Mouse (Mus musculus) mature B cell (primary cell): Measurements from ENCODE around the gene Fyco1.

Experiments used
- in situ Hi-C: fragments of 300-500 bp; cut with MboI; formaldehyde crosslinking; loops from 2 replicates; pipeline ENCODE4 v1.14.3; 2019

The Fyco1 gene

GRCm38 (mm10) chr9:123851713-123852448 is at the start of gene Fyco1:
Gene Fyco1 (minus strand): TSS chr9:123851899.
- in situ Hi-C loops = no loop called here

DNA sequence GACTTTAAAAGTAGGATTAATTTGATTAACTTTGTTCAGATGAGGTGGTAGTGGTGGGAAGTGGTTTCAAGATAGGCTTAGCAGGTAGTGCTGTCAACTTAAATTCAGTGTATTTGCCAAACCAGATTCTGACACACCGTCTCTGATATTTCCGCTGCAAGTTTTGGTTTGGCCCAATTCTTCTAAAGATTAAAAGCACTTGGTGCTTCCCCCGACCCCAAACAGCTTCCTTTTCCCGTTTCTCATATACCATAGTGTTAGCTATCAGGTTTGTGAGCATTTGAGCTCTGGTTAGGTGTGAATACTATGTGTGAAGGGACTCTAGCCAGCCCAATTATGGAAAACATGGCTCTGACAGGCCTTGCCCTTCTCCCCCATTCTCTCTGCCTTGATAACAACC is 20.4 kb upstream of the Fyco1 start:
- in situ Hi-C loops = no loop called here

DNA sequence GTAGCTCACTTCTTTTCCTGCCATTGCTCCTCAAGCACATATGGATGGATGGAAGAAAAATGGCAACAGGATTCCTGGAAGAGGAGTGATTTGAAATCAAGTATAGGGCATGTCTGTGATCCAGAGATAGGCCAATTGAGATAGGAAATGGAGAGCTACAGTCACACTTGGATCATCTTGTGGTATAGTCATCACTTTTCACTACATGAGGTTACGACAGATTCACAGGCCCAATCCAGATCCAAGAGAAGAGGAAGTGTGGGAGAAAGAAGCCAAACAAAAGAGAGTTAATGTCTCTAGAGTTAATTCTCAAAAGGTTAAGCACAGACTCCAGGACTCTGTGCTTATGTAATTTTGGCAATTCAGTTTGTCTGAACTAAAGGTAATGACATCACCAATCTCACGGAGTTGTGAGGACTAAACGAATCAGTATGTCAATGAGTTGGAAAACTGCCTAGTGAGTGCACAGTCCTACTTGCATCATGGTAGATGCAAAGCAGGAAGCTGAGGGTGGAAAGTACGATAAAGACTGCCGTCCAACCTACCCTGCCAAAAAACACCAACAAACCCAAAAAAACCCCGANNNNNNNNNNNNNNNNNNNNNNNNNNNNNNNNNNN is 17.6 kb upstream of the Fyco1 start:
- in situ Hi-C loops = no loop called here

GRCm38 (mm10) chr9:123863641-123864040 is 11.9 kb upstream of the Fyco1 start:
- in situ Hi-C loops = no loop called here

- in situ Hi-C loops = no loop called here
Measured at GRCm38 (mm10) chr9:123862895-123863616, 11.4 kb upstream of the Fyco1 start.

DNA sequence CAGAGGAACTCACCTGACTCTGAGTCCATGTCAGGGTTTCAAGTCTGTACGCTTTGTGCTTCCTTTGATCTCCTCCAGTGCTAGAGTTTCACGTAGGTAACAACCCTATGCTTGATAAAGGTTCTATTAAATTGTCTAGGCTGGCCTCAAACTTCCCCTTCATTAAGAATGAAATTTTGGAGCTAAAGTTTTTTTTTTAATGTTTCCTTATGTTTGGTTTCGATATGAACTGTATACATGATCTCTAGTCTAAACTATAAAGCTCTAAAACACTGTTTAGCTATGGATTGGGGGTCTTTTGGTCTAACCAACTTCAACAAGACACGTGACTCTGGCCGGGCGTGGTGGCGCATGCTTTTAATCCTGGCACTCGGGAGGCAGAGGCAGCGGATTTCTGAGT is 10.2 kb upstream of the Fyco1 start, which contains the start of gene Xcr1:
TSS of gene Xcr1 (minus strand) at position 101 of the 400 bp plus-strand sequence.
- in situ Hi-C loops = no loop called here

GRCm38 (mm10) chr9:123856836-123857235 is 5.1 kb upstream of the Fyco1 start:
- in situ Hi-C loops = no loop called here

- in situ Hi-C loops = no loop called here
Measured at GRCm38 (mm10) chr9:123852449-123853390, 1.0 kb upstream of the Fyco1 start.

DNA sequence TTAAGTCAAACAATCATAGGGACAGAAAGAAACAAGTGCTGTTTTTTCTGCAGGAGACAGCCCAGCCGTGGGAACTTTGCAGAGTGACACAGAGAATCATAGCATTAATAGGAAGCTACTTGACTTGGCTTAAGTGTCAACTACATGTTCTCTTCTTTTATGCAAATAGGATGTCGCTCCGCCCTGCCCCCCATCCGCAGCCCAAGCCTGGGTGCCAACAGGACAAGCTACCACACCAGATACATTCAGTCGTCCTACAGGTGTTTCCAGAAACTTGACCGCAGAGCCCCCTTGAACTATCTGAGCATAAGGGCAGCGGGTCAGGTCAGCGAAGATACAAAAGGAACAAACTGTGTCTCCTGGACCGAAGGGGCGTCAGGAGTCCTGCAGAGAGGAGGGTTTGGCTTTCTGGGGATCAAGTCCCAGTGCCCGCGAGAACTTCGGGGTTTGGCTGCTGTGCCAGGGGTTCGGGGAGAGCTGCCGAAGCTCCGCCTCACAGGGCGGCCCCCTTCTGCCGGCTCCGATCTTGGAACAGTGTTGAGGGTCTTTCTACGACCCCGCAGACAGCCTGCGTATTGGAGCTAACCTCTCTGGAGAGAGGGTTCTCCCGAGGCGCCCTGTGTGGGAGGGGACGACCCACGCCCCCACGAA is 512 bp downstream of the Fyco1 start:
- in situ Hi-C loops = no loop called here

- in situ Hi-C loops = no loop called here
Measured at GRCm38 (mm10) chr9:123850705-123851061, 1.0 kb downstream of the Fyco1 start.

DNA sequence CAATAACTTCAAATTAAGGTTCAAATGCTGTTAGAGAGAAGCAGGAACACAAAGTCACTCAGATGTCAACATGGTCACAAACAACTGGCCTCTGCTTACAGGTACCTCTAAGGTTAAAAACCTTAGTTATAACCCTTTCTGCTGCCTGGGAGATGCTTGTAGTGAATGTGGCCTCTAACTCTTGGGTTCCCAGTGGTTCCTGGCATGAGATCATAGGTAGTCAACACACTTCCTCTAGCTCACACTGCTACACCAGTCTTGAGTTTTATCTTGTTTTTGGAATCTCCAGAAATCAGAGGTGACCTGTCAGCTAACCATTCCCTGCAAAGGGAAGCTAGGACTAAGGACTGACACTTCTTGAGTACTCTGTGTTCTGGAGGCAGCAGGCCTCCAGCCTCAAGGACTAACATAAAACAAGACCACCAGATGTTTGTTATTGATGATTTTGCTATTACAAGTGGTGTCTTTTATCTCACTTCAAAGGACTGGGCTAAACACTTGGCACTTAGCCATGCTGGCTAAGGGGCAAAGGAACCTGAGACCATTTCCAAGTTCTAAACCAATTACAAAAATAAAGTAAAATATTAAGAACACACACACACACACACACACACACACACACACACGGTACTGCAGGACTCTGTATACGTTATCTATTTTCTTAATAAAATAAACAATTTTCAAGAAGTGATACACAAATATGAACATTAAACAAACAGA is 1.6 kb downstream of the Fyco1 start:
- in situ Hi-C loops = no loop called here

- in situ Hi-C loops = no loop called here
Measured at GRCm38 (mm10) chr9:123846490-123846889, 5.2 kb downstream of the Fyco1 start.

GRCm38 (mm10) chr9:123845120-123845519 is 6.6 kb downstream of the Fyco1 start:
- in situ Hi-C loops = no loop called here

GRCm38 (mm10) chr9:123844468-123844867 is 7.2 kb downstream of the Fyco1 start:
- in situ Hi-C loops = no loop called here

DNA sequence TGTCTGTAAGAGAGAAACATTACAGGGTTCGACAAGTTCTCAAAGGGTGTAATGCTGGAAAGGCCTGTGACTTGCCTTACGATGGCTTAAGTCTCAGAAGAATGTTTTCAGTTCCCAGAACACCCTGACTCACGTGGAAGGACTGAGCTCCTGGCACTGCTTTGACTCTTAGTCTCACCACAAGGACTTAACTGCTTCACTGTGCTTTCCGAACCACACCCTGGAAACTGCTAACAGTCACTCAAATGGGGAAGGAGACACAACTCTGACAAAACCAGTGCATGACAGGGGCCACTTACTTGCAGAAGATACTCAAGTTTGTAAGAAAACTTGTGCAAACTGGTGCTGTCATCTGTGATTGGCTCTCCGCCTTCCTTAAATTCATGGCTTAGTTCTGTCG is 11.5 kb downstream of the Fyco1 start:
- in situ Hi-C loops = no loop called here

DNA sequence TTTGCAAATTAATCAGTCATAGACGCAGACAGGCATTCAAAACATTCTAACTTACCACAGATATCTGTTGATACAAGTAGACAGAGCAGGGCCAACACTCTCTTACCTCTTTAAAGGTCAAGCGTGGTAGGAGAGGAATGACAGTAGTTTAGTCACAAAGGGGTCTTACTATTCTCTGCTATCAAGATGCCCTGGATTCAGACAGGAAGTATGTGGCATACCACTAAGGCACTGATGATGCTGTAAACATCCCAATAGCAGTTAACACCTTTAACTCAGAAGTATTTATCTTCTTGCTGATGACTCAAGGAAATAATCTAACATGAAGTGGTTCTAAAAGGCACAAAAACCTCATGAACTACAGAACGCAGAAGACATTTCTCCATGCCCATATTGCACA is 15.8 kb downstream of the Fyco1 start:
- in situ Hi-C loops = no loop called here

DNA sequence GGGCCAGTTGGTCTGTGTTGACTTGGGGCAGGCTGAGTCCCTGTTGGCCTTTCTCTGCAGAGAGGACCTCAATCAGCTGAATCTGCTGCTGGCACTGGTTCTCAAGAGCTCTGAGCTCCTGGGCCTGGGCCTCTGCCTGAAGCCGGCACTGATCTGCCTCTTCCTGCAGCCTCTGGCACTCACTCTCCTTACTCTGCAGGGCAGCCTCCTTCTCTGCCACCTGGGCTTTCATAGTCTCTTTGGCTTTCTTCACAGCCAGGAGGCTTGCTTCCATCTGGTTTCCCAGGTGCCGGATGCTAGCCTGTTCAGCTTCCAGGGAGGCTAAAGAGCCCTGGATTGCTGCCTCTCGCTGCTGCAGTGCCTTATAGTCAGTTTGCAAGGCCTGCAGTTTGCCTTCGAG is 22.8 kb downstream of the Fyco1 start:
- in situ Hi-C loops = no loop called here

DNA sequence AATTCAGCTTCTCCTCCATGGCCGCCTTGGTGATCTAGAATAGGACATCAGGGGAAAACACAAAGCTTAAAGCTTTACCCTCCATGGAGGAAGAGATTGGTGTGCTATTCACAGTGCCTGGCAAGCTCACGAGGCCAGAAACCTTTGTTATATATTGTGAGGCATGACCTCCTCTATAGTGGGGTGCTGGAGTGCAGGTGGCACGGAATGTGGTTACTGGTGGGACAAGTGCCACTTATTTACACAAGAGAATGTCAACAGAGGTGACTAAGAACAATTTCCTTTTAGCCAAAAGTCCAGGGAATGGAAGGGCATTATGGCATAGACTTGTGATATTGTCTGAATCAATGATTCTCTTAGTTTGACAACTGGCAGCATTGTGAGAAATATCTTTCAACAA is 25.1 kb downstream of the Fyco1 start:
- in situ Hi-C loops = no loop called here

DNA sequence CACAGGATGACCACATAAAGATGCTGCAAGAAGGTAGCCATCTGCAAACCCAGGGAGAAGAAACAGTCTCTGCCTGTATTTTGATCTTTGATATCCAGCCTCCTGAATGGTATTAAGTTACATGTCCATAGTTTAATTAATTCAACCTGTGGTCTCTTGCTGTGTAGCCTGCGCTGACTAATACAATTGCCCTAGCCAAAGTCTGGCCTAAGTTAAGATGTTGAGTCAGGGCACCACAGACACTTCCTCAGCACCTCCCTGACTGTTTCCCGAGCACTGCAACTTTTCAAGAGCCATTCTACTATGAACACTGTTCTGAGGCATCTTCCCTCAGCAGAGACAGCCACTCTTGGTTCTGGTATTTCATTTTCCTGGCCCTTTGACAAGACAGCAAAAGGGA is 33.1 kb downstream of the Fyco1 start:
- in situ Hi-C loops = no loop called here

DNA sequence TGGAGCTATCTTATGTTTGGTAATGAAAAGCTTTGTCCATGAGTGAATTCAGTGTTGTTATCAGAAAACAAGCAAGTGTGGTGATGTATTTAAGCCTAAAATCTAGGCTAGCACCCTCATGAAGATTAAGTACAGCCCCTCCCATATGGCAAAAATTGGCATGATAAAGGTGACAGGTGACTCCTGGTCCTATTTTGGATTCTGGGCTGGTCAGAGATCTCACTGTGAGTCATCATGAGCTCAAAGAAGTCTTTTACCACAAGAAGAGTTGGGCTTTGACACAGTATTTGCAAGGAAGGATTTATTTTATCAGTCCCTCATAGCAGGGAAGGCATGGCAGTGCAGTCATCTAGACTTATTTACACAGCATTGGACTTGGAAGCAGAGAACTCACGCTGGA is 35.7 kb downstream of the Fyco1 start:
- in situ Hi-C loops = no loop called here

DNA sequence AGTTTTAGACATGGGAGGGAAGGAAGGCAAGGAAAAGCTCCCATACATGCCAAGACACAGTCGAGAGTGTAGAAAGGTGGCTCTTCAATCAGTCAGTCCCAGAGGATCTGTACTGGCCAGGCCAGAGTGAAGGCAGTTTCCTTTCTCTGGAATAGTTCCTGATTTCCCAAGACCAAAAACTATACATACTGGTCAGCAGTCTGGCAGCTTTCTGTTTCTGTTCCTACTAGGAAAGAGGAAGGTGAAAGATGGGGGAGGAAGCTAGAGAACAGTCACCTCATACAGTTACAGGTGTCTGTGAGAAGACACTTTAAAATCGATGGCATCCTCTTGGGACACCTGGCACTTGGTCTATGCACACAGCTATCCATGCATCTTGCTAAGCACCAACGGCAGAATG is 36.3 kb downstream of the Fyco1 start:
- in situ Hi-C loops = no loop called here
